Mouse (Mus musculus): ENCODE results near the gene Arhgef11. TPM values are rescaled to one million over a fixed set of nuclear protein-coding genes. Genes with fewer than 3 reads are reported as not detected.

The Arhgef11 gene
- polyA plus RNA-seq, 1 experiment, result 5.5 TPM

DNA sequence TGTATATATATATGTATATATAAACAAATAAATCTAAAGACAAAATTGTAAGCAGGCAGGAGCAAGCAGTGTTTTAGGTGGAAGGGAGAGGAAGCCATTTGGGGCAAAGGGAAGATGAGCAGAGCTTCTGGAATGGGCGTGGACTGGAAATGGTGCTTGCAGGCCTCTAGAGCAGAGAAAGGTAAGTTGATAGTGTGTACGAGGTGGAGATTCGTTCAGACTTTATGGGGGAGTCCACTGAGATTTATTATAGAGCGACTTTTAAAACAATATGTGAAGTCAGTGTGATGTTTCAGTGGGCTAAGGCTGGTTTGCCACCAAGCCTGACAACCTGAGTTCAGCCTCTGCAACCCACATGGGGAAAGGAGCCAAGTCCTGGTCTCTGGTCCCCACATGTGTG is 7.5 kb downstream of the Arhgef11 start:
- Histone ChIP-seq H3K27me3 (ENCODE audit: control insufficient read depth, insufficient read depth, insufficient read length) (no peaks in the 10 kb centered on the region), H3K79me3 (ENCODE audit: low read depth) (peaks cover 17% of the 10 kb centered on the region), H3K4me3 (ENCODE audit: insufficient read depth, poor library complexity, severe bottlenecking) (no peak overlapping the region), H3ac (ENCODE audit: control insufficient read depth, insufficient read length, low read depth) (no peak overlapping the region), H3K36me3 (ENCODE audit: control insufficient read depth, insufficient read depth) (no peaks in the 10 kb centered on the region), H3K79me2 (ENCODE audit: control insufficient read depth, insufficient read depth) (peaks cover 37% of the 10 kb centered on the region)
- TF ChIP-seq MAX (IDR thresholded peaks at IDR 0.05), result no peak
- no peak for TF ChIP-seq MYOG (IDR thresholded peaks at IDR 0.05; ENCODE audit: control insufficient read depth, extremely low read depth, insufficient read length)
- no peak for TF ChIP-seq FOSL1 (IDR thresholded peaks at IDR 0.05; ENCODE audit: insufficient read depth, low read length, poor library complexity, severe bottlenecking)
- TF ChIP-seq CTCF (IDR thresholded peaks at IDR 0.05; ENCODE audit: control insufficient read depth, insufficient read depth, insufficient read length), result no peak
- TF ChIP-seq MYOD1 (IDR thresholded peaks at IDR 0.05; ENCODE audit: control insufficient read depth, insufficient read length, low read depth), result no peak
- TF ChIP-seq USF1 (IDR thresholded peaks at IDR 0.05; ENCODE audit: low read depth), result no peak
- no peak for TF ChIP-seq CEBPB (IDR thresholded peaks at IDR 0.05; ENCODE audit: low read depth)

DNA sequence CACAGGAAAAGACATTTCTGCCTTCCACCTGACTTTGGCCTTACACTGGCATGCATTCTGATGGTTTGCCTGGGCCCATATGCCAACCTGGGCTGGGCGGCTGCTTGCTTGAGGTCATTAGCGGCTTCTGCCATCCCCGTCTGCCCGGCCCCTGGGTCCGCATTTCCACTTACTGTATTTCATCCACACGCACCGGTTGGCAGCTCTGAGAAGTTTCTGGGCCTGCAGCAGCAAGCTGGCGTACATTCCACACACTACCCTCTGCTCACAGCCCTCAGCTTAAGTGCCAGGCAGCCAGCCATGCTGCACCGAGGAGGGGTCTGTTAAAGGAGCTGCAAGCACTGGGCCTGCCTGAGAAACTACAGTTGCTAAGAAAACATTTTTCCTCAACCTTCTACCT is 13.5 kb downstream of the Arhgef11 start:
- no peak overlapping the region for H3K4me3 ChIP-seq (ENCODE audit: insufficient read depth, poor library complexity, severe bottlenecking)

DNA sequence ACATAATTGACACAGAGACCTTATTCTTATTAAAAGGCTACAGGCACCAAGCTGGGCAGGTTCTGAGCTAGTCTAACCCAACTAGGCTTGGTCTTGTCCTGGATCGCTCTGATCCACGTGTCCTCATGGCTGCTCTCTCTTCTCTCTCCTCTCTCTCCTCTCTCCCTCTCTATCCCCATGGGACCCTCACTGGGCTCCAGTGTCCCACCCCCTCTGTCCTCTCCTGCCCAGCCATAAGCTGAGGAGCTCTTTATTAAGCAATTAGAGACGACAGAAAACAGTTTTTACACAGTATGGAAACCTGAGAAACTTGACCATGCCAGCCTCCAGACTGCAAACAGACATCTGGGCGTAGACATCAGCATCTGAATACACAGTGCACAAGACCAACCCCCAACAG is 14.0 kb downstream of the Arhgef11 start:
- Histone ChIP-seq H3K4me3 (ENCODE audit: insufficient read depth, poor library complexity, severe bottlenecking) (no peak overlapping the region), H3K79me3 (ENCODE audit: low read depth) (peaks cover 5% of the 10 kb centered on the region), H3K36me3 (ENCODE audit: control insufficient read depth, insufficient read depth) (no peaks in the 10 kb centered on the region), H3K79me2 (ENCODE audit: control insufficient read depth, insufficient read depth) (no peaks in the 10 kb centered on the region), H3K27me3 (ENCODE audit: control insufficient read depth, insufficient read depth, insufficient read length) (no peaks in the 10 kb centered on the region), H3ac (ENCODE audit: control insufficient read depth, insufficient read length, low read depth) (no peak overlapping the region)
- TF ChIP-seq CEBPB (IDR thresholded peaks at IDR 0.05; ENCODE audit: low read depth), result no peak
- TF ChIP-seq CTCF (IDR thresholded peaks at IDR 0.05; ENCODE audit: control insufficient read depth, insufficient read depth, insufficient read length), result no peak
- TF ChIP-seq USF1 (IDR thresholded peaks at IDR 0.05; ENCODE audit: low read depth), result no peak
- TF ChIP-seq MYOD1 (IDR thresholded peaks at IDR 0.05; ENCODE audit: control insufficient read depth, insufficient read length, low read depth), result no peak
- no peak for TF ChIP-seq FOSL1 (IDR thresholded peaks at IDR 0.05; ENCODE audit: insufficient read depth, low read length, poor library complexity, severe bottlenecking)
- no peak for TF ChIP-seq MYOG (IDR thresholded peaks at IDR 0.05; ENCODE audit: control insufficient read depth, extremely low read depth, insufficient read length)
- no peak for TF ChIP-seq MAX (IDR thresholded peaks at IDR 0.05)

More for the DNA sequence above, 13.5 kb downstream of the Arhgef11 start:
- Histone ChIP-seq H3K27me3 (ENCODE audit: control insufficient read depth, insufficient read depth, insufficient read length) (no peaks in the 10 kb centered on the region), H3K79me3 (ENCODE audit: low read depth) (peaks cover 7% of the 10 kb centered on the region), H3K36me3 (ENCODE audit: control insufficient read depth, insufficient read depth) (no peaks in the 10 kb centered on the region), H3ac (ENCODE audit: control insufficient read depth, insufficient read length, low read depth) (no peak overlapping the region), H3K79me2 (ENCODE audit: control insufficient read depth, insufficient read depth) (peaks cover 4% of the 10 kb centered on the region)
- TF ChIP-seq FOSL1 (IDR thresholded peaks at IDR 0.05; ENCODE audit: insufficient read depth, low read length, poor library complexity, severe bottlenecking) (no peak), CTCF (IDR thresholded peaks at IDR 0.05; ENCODE audit: control insufficient read depth, insufficient read depth, insufficient read length) (no peak), USF1 (IDR thresholded peaks at IDR 0.05; ENCODE audit: low read depth) (no peak), CEBPB (IDR thresholded peaks at IDR 0.05; ENCODE audit: low read depth) (no peak), MYOD1 (IDR thresholded peaks at IDR 0.05; ENCODE audit: control insufficient read depth, insufficient read length, low read depth) (no peak), MYOG (IDR thresholded peaks at IDR 0.05; ENCODE audit: control insufficient read depth, extremely low read depth, insufficient read length) (no peak), MAX (IDR thresholded peaks at IDR 0.05) (no peak)

DNA sequence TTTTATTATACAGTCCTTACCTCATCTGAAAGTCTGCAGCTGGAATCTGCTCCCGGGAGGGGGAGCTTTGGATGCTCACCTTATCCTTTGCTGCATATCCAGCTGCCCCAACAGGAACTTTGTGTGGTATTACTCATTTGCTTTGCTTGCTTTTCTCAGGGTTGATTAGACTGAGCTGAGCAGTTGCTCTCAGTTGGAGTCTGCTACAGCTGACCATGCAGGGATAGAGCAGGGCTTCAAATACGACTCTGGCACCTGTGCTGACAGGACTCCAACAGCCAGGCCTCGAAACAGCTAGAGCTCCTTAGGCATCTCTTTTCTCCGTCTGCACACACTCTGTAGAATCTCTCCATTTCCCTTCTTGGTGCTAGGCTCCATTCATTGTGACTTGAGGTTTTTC is 18.2 kb downstream of the Arhgef11 start:
- Histone ChIP-seq H3K79me3 (ENCODE audit: low read depth) (peaks cover 3% of the 10 kb centered on the region), H3K27me3 (ENCODE audit: control insufficient read depth, insufficient read depth, insufficient read length) (no peaks in the 10 kb centered on the region), H3K36me3 (ENCODE audit: control insufficient read depth, insufficient read depth) (no peaks in the 10 kb centered on the region), H3K4me3 (ENCODE audit: insufficient read depth, poor library complexity, severe bottlenecking) (no peak overlapping the region), H3K79me2 (ENCODE audit: control insufficient read depth, insufficient read depth) (no peaks in the 10 kb centered on the region), H3ac (ENCODE audit: control insufficient read depth, insufficient read length, low read depth) (no peak overlapping the region)
- no peak for TF ChIP-seq USF1 (IDR thresholded peaks at IDR 0.05; ENCODE audit: low read depth)
- TF ChIP-seq CTCF (IDR thresholded peaks at IDR 0.05; ENCODE audit: control insufficient read depth, insufficient read depth, insufficient read length), result no peak
- no peak for TF ChIP-seq FOSL1 (IDR thresholded peaks at IDR 0.05; ENCODE audit: insufficient read depth, low read length, poor library complexity, severe bottlenecking)
- TF ChIP-seq MYOG (IDR thresholded peaks at IDR 0.05; ENCODE audit: control insufficient read depth, extremely low read depth, insufficient read length), result no peak
- no peak for TF ChIP-seq MYOD1 (IDR thresholded peaks at IDR 0.05; ENCODE audit: control insufficient read depth, insufficient read length, low read depth)
- no peak for TF ChIP-seq CEBPB (IDR thresholded peaks at IDR 0.05; ENCODE audit: low read depth)

DNA sequence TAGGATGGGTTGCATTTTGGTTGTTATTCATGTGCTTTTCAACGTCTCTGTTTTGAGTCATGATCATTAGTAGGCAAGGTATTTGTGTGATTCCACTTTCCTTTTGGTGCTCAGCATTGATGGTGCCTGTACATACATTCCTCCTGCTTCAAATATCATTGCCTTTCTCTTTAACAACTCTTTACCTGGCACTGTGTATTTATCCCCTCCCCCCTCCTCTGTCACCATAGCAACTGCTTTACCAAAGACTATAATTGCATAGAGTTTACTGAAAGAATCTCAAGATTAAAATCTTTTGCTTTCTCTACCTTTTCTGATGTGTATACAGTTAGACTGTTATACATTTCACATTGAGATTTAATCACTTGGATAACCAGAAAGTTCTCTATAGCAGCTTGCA is 26.1 kb downstream of the Arhgef11 start:
- H3K79me3 ChIP-seq (ENCODE audit: low read depth), result no peaks in the 10 kb centered on the region
- TF ChIP-seq MYOG (IDR thresholded peaks at IDR 0.05; ENCODE audit: control insufficient read depth, extremely low read depth, insufficient read length), result no peak
- no peak for TF ChIP-seq MYOD1 (IDR thresholded peaks at IDR 0.05; ENCODE audit: control insufficient read depth, insufficient read length, low read depth)
- TF ChIP-seq CTCF (IDR thresholded peaks at IDR 0.05; ENCODE audit: control insufficient read depth, insufficient read depth, insufficient read length), result no peak
- no peak for TF ChIP-seq CEBPB (IDR thresholded peaks at IDR 0.05; ENCODE audit: low read depth)
- TF ChIP-seq FOSL1 (IDR thresholded peaks at IDR 0.05; ENCODE audit: insufficient read depth, low read length, poor library complexity, severe bottlenecking), result no peak
- no peak for TF ChIP-seq USF1 (IDR thresholded peaks at IDR 0.05; ENCODE audit: low read depth)
- no peak for TF ChIP-seq MAX (IDR thresholded peaks at IDR 0.05)
- no peak overlapping the region for H3ac ChIP-seq (ENCODE audit: control insufficient read depth, insufficient read length, low read depth)

DNA sequence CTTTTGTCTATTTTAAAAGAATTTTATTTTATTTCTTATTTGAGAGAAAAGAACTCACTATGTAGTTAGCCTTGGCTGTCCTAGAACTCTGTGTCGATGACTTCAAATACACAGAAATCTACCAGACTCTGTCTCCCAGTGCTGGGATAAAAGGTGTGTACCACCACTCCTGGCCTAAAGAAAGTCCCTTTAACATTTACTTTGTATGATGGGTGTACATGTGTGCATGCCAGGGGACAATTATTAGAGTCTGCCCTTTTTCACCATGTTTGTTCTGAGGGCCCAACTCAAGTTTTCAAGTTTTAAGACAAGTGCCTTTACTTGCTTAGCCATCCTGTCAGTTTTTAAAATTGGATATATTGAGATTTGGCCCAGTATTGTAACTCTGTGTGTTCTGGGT is 28.8 kb downstream of the Arhgef11 start:
- Histone ChIP-seq H3ac (ENCODE audit: control insufficient read depth, insufficient read length, low read depth) (no peak overlapping the region), H3K4me3 (ENCODE audit: insufficient read depth, poor library complexity, severe bottlenecking) (no peak overlapping the region), H3K79me2 (ENCODE audit: control insufficient read depth, insufficient read depth) (peaks cover 4% of the 10 kb centered on the region), H3K79me3 (ENCODE audit: low read depth) (no peaks in the 10 kb centered on the region), H3K36me3 (ENCODE audit: control insufficient read depth, insufficient read depth) (no peaks in the 10 kb centered on the region), H3K27me3 (ENCODE audit: control insufficient read depth, insufficient read depth, insufficient read length) (no peaks in the 10 kb centered on the region)
- TF ChIP-seq MAX (IDR thresholded peaks at IDR 0.05) (no peak), CTCF (IDR thresholded peaks at IDR 0.05; ENCODE audit: control insufficient read depth, insufficient read depth, insufficient read length) (no peak), MYOD1 (IDR thresholded peaks at IDR 0.05; ENCODE audit: control insufficient read depth, insufficient read length, low read depth) (no peak), CEBPB (IDR thresholded peaks at IDR 0.05; ENCODE audit: low read depth) (no peak), MYOG (IDR thresholded peaks at IDR 0.05; ENCODE audit: control insufficient read depth, extremely low read depth, insufficient read length) (no peak), FOSL1 (IDR thresholded peaks at IDR 0.05; ENCODE audit: insufficient read depth, low read length, poor library complexity, severe bottlenecking) (no peak), USF1 (IDR thresholded peaks at IDR 0.05; ENCODE audit: low read depth) (no peak)

More for the DNA sequence above, 26.1 kb downstream of the Arhgef11 start:
- Histone ChIP-seq H3K79me2 (ENCODE audit: control insufficient read depth, insufficient read depth) (no peaks in the 10 kb centered on the region), H3K27me3 (ENCODE audit: control insufficient read depth, insufficient read depth, insufficient read length) (no peaks in the 10 kb centered on the region), H3K4me3 (ENCODE audit: insufficient read depth, poor library complexity, severe bottlenecking) (no peak overlapping the region), H3K36me3 (ENCODE audit: control insufficient read depth, insufficient read depth) (no peaks in the 10 kb centered on the region)
